Mouse (Mus musculus) left cerebral cortex, adult 6 months (tissue): ENCODE results near the gene Edc4. TPM values are rescaled to one million over a fixed set of nuclear protein-coding genes. Genes with fewer than 3 reads are reported as not detected.

Experiments used
- long read RNA-seq, 2 experiments: library from polyadenylated mRNA; unstranded; transcript quantifications; one replicate each; pipeline ENCODE4 v2.0.0; 2019 to 2020
- polyA plus RNA-seq: library from polyadenylated mRNA; unstranded; fragments of <200 nt; fragmentation: Nextera tagmentation; gene quantifications from 2 replicates; pipeline ENCODE4 v1.2.3, GENCODE M21; 2021

Edc4 gene
- 17.4 and 18.3 TPM in 2 replicates for polyA plus RNA-seq
- long read RNA-seq, experiment 1, full-length matches to known transcripts, result 43 of 124 reads
- long read RNA-seq, experiment 1, partial matches to known transcripts, result 35 of 124 reads
- long read RNA-seq, experiment 1, other reads (novel, unspliced or antisense), result 46 of 124 reads
- long read RNA-seq, experiment 2, partial matches to known transcripts, result 10 of 13 reads
- long read RNA-seq, experiment 2, other reads (novel, unspliced or antisense), result 3 of 13 reads

DNA sequence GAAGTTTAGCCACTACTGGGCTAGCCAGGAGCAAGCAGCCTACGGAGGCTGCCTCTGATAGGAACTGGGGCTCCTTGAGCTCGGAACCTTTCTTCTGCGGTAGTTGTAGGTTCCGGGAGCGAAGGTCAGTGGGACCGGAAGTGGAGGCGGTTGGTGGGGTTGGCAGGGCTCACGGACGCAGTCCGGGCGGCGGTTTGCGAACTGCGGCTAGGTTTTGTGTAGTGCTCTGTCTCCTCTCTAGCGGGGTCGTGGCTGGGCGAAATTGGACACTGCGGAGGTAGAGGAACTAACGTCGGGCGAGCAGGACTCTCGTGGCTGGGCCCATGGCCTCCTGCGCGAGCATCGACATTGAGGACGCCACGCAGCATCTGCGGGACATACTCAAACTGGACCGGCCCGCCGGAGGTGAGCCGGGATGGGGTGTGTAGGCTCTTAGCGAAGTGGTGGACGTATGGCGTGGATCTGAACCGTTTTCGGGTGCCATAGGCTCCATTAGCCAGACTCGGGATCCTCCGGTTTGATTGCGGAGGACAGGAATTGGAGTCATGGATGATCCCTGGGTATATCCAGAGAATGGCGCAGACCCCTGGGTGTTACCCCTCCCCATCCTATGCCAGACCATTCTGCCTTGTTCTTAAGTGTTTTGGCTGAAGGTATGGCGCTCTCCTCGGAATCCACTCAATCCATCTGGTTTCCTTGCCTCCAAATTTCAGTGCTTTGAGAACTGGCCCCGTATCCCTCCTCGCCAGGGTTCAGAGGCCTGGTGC, at the start of gene Edc4:
TSS of gene Edc4 (plus strand) at position 128 of the 767 bp plus-strand sequence.

DNA sequence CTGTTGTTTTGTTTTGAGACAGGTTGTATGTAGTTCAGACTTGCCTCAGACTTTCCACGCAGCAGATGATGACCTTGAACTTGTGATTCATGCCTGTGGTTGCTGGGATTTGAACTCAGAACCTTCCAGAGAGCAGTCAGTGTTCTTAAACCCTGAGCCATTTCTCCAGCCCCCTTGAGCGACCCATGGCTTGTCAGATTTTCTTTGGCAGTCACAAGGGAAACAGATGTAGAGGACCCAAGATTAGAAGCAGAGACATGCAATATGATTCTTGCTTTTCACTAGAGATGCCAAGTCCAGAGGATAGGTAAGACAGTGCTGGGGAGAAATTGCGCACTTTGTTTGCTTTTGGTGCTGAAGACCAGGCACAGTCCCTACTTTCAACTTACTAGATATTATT, 27.5 kb upstream of the Edc4 start, which contains the start of gene Cenpt:
TSS of gene Cenpt (minus strand) at position 101 of the 400 bp plus-strand sequence.

DNA sequence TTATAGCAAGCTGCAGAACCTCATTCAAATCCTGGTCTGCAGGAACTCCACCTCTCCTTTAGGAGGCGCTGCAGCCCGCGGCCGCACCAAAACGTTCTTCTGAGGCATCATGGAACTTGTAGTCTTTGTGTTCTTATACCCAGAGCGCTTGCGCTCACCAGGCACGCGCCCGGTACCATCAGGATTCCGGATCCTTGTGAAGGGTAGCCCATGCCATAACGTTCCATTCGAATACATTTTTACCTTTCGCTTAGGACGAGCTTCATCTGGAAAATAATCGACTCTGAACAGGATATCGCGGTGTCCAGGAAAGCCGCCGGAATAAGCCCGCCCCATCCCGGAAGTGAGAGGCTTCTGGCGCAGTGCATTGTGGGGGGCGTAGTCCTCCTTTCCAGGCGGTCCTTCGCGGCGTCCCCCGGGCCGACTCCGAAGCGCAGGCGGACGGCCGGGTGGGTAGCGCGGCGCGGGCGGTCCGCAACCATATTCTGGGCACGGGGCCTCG, 25.9 kb upstream of the Edc4 start, which contains the start of gene Thap11:
TSS of gene Thap11 (plus strand) at position 418 of the 502 bp plus-strand sequence.

DNA sequence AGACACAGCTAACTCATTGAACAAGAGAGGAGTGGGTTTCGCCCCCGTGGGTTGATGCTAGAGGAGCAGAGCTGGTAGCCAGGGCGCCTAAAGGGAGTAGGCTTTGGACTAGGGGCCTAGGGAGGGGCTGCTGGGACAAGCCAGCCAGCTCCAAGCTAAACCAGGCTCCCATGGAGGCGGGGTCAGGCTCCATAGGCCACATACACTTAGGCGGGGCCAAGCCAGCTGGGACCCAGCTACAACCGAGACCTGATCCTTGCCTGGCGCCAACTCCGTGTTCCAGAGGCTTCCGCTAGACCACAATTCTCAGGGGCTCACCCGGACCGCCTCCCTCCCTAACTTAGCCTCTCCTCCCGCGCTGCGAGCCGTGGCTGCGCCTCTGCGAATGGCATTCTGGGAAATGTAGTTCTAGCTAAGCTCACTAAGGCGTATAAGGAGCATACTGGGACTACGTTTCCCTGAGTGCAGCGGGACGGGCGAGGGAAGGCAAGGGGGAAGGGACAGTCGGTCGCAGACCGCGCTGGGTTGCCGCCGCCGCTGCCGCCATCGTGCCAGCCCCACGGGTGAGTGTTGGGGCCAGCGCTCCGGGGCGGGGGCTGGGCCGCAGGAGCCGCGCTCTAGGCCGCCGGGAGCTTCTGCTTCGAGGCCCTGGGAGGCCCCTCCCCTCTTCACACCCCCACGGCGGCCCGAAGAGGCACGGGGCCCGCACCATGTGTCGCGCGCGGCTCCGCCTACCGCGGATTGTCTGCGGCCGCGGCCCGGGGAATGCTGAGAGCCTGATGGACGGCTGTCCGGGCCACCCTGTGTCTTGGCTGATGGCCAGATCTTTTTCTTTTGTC, 20.3 kb upstream of the Edc4 start, which contains the start of gene Nutf2:
TSS of gene Nutf2 (plus strand) at position 438 of the 839 bp plus-strand sequence.

DNA sequence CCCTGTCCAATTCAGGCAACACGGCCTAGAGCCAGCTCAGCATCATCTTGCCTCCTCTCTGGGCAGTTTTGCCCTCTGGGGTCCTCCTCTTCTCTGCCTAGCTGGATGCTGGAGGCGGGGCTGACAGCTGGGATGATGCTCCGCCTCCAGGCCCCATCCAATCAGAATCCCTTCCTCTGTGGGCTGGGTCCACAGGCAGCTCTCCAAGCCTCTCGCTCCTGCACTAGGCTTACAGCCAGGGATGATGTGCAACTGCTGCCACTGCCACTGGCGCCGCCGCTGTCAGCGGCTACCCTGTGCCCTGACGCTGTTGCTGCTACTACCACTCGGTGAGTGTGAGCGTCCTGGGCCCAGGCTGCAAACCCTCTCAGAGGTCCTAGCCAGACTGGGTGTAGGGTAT, 12.7 kb downstream of the Edc4 start, which contains the start of gene Nrn1l:
TSS of gene Nrn1l (plus strand) at position 229 of the 400 bp plus-strand sequence.

DNA sequence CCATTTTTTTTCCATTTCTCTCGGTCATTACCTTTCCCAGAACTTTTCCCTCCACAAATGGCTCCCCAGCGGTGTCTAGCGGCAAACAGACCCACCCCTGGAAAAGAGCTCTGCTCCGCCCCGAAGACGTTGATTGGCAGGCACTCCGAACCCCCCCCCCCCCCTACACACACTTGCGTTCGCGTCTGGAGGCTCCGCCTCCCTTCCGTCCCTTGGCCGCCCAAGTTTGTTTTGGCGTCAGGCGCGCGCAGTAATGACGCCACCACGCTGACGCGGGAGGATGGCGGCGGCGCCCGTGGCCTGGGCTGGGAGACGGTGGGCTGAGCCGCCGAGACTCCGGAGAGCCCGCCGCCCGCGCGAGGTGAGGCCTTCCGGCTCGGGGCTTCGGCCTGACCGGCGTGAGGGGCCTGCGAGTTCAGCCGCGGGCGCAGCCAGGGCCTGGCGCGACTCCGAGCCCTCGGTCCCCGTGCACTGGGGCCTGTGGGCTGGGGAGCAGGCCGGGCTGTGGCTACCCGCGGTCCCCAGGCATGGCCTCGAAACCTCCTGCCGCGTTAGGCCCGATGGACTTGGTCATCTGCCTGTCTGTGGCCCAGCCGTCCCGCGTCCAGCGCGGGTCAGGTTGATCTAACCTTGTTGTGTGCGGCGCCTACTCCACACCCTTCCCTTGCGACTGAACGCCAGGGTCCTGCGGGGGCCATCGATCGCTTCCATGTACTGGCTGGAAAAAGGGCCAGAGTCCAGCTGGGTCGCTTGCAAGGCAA, 19.7 kb downstream of the Edc4 start, which contains the start of gene Pskh1:
TSS of gene Pskh1 (plus strand) at position 262 of the 761 bp plus-strand sequence.

DNA sequence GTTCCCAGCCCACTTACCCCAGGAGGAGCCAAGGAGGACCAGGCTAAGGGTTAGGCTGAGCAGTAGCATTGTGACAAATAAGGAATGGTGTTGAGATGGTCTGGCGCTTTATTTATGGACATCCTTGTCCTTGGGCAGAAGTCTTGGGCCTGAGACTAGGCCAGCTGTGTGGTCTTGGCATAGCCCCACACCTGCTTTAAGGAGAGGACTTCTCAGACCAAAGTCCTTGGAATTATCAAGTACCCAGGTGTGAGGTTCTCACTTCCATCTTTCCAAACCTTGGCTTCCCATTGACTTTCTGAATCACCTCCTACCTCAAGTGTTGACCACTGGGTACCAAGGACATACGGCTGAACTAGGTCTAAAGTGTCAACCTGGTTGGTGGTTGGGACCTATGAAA, 53.1 kb downstream of the Edc4 start, which contains the start of gene Ctrl:
TSS of gene Ctrl (minus strand) at position 101 of the 400 bp plus-strand sequence.

DNA sequence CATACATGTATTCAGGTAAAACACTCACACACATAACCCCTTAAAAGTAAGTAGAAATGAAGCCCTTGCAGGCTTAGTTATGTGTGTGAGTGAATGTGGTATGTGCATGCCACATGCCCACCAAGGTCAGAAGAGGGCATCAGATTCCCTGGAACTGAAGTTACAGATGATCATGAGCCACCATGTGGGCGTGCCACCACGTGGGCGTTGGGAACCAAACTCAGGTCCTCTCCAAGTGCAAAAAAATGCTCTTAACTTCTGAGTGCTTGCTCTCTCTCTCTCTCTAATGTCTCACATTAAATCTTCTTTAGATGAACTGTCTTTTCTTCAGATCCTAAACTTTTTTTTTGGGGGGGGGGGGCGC, 57.6 kb downstream of the Edc4 start, which contains the start of gene Psmb10:
TSS of gene Psmb10 (minus strand) at position 139 of the 364 bp plus-strand sequence.

DNA sequence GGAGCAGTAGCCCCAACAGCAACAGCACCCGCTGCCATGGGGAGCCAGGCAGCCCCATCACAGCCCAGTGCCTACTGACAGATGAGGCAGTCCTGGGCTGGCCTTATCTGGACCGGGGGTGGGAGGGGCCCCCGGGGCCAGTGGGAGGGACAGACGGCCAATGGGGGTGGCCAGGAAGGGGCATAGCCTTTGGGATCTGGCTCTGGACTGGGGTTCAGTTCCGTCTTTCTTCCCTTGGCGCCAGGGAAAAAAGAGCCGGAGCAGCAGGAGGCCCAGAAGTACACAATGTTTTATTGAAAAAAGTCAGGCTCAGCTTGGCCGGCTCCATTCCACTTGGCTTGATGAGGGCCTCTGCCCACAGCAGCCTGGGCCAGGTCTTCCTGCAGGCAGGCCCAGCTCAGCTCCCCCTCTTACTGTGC, 62.6 kb downstream of the Edc4 start, which contains the start of gene Lcat:
TSS of gene Lcat (minus strand) at position 62 of the 419 bp plus-strand sequence.

Other genes starting within 250 kb of the Edc4 start
- gene Ctcf, start 244.3 kb upstream of the Edc4 start, polyA plus RNA-seq, result 23.1 TPM in 2 replicates
- gene Agrp, start 243.5 kb upstream of the Edc4 start, polyA plus RNA-seq, result 0.31 and 0.59 TPM in 2 replicates
- 8.0 and 53.9 TPM in 2 replicates for gene Carmil2, start 194.6 kb upstream of the Edc4 start, polyA plus RNA-seq
- 40.9 and 44.4 TPM in 2 replicates for gene Acd, start 179.8 kb upstream of the Edc4 start, polyA plus RNA-seq
- gene Pard6a, start 179.7 kb upstream of the Edc4 start, polyA plus RNA-seq, result 77.9 and 82.1 TPM in 2 replicates
- 0.25 and 0.41 TPM in 2 replicates for gene 4933405L10Rik, start 173.2 kb upstream of the Edc4 start, polyA plus RNA-seq
- 5.8 and 6.8 TPM in 2 replicates for gene Enkd1, start 172.7 kb upstream of the Edc4 start, polyA plus RNA-seq
- gene Gfod2, start 122.2 kb upstream of the Edc4 start, polyA plus RNA-seq, result 16.4 and 20.1 TPM in 2 replicates
- gene Ranbp10, start 53.5 kb upstream of the Edc4 start, polyA plus RNA-seq, result 2.8 and 3.3 TPM in 2 replicates
- gene Tsnaxip1, start 53.1 kb upstream of the Edc4 start, polyA plus RNA-seq, result 0.19 and 0.27 TPM in 2 replicates
- 13.4 and 14.0 TPM in 2 replicates for gene Cenpt, start 27.6 kb upstream of the Edc4 start, polyA plus RNA-seq
- 44.9 and 47.4 TPM in 2 replicates for gene Thap11, start 25.7 kb upstream of the Edc4 start, polyA plus RNA-seq
- gene Nutf2, start 20.3 kb upstream of the Edc4 start, polyA plus RNA-seq, result 139 and 147 TPM in 2 replicates
- gene Nrn1l, start 12.7 kb downstream of the Edc4 start, polyA plus RNA-seq, result 9.9 and 13.7 TPM in 2 replicates
- 2.7 and 3.6 TPM in 2 replicates for gene Pskh1, start 19.6 kb downstream of the Edc4 start, polyA plus RNA-seq
- 0.21 and 0.23 TPM in 2 replicates for gene Ctrl, start 53.0 kb downstream of the Edc4 start, polyA plus RNA-seq
- gene Psmb10, start 57.6 kb downstream of the Edc4 start, polyA plus RNA-seq, result 175 and 188 TPM in 2 replicates
- 23.8 and 26.1 TPM in 2 replicates for gene Lcat, start 62.5 kb downstream of the Edc4 start, polyA plus RNA-seq
- 7.9 and 9.3 TPM in 2 replicates for gene Slc12a4, start 85.2 kb downstream of the Edc4 start, polyA plus RNA-seq
- gene Dpep3, start 98.5 kb downstream of the Edc4 start, polyA plus RNA-seq, result not detected in 2 replicates
- 13.1 and 15.4 TPM in 2 replicates for gene Dus2, start 110.5 kb downstream of the Edc4 start, polyA plus RNA-seq
- 0.16 TPM in 1 of 2 replicates, not detected in the other for gene Dpep2nb, start 125.1 kb downstream of the Edc4 start, polyA plus RNA-seq
- 13.1 and 17.4 TPM in 2 replicates for gene Ddx28, start 131.0 kb downstream of the Edc4 start, polyA plus RNA-seq
- gene Nfatc3, start 178.0 kb downstream of the Edc4 start, polyA plus RNA-seq, result 3.1 and 5.4 TPM in 2 replicates